8 mouse cellular contexts compared by ENCODE assay signal in genomic region chr8:22411971-22412370, GRCm38 (mm10). TPM values are rescaled to one million over a fixed set of nuclear protein-coding genes. Genes with fewer than 3 reads are reported as not detected.
DNase-seq lines count a peak whose midpoint lies in the region; ATAC-seq lines count a peak whose summit lies in the region.

No protein-coding gene starts in this region.

- H3K4me2 ChIP-seq in kidney, embryonic 14.5 days (replicated peaks; ENCODE audit: low read depth, low read length) = peak overlapping the region; percentile 71
- H3K4me2 ChIP-seq in hindbrain, embryonic 16.5 days (ENCODE audit: low read length) = peak overlapping the region; percentile 88
- peak overlapping the region; percentile 70 for H3K4me2 ChIP-seq in midbrain, embryonic 15.5 days

- no peak overlapping the region for H3K27ac ChIP-seq in kidney, embryonic 14.5 days (ENCODE audit: low read depth, low read length)
- no peak overlapping the region for H3K27ac ChIP-seq in brown adipose tissue, adult 24 weeks (replicated peaks; ENCODE audit: low read depth, low read length)
- no peak overlapping the region for H3K27ac ChIP-seq in hindbrain, embryonic 16.5 days (ENCODE audit: low read depth, low read length)
- no peak overlapping the region for H3K27ac ChIP-seq in midbrain, embryonic 15.5 days

- H3K36me3 ChIP-seq in kidney, embryonic 14.5 days (ENCODE audit: control insufficient read depth, insufficient read depth, low read length) = peaks cover 13% of the 10 kb centered on the region; the same call in 1 of the 2 replicates
- H3K36me3 ChIP-seq in hindbrain, embryonic 16.5 days (ENCODE audit: control insufficient read depth, insufficient read depth, low read length) = no peaks in the 10 kb centered on the region
- H3K36me3 ChIP-seq in midbrain, embryonic 15.5 days (replicated peaks) = 0 out of 2 replicates have a peak, but pooled peaks cover 13% of the 10 kb centered on the region

- ATAC-seq in kidney, embryonic 14.5 days (ENCODE audit: low FRiP score, low TSS enrichment) = no peak
- ATAC-seq in hindbrain, embryonic 16.5 days = no peak
- ATAC-seq in midbrain, embryonic 15.5 days (replicated peaks) = no peak

- no peaks in the 10 kb centered on the region for H3K9me3 ChIP-seq in kidney, embryonic 14.5 days (ENCODE audit: control insufficient read depth, low read length)
- no peaks in the 10 kb centered on the region for H3K9me3 ChIP-seq in hindbrain, embryonic 16.5 days (ENCODE audit: control insufficient read depth, low read length)
- no peaks in the 10 kb centered on the region for H3K9me3 ChIP-seq in midbrain, embryonic 15.5 days

- H3K27me3 ChIP-seq in kidney, embryonic 14.5 days (ENCODE audit: control insufficient read depth, insufficient read depth, low read length) = no peaks in the 10 kb centered on the region
- no peaks in the 10 kb centered on the region for H3K27me3 ChIP-seq in hindbrain, embryonic 16.5 days (replicated peaks; ENCODE audit: control insufficient read depth, insufficient read depth, low read length)
- H3K27me3 ChIP-seq in midbrain, embryonic 15.5 days (replicated peaks) = no peaks in the 10 kb centered on the region

- DNase-seq in kidney, adult 11 months = no peak
- no peak for DNase-seq in left cerebral cortex, adult 11 months (ENCODE audit: low spot score)
- DNase-seq in thymus, postnatal 25 days = no peak
- no peak for DNase-seq in left cerebral cortex, postnatal 4 days

- intact Hi-C loops in left cerebral cortex, postnatal 4 days (cut with DNase I) = no loop called here

- peaks cover 10% of the 10 kb centered on the region for H3K4me1 ChIP-seq in kidney, embryonic 14.5 days (ENCODE audit: control insufficient read depth, insufficient read depth, low read length)
- H3K4me1 ChIP-seq in brown adipose tissue, adult 24 weeks (ENCODE audit: control insufficient read depth, insufficient read depth, insufficient read length, low read length) = no peaks in the 10 kb centered on the region
- peaks cover 13% of the 10 kb centered on the region for H3K4me1 ChIP-seq in hindbrain, embryonic 16.5 days (ENCODE audit: control insufficient read depth, insufficient read depth, low read depth, low read length)
- peaks cover 19% of the 10 kb centered on the region for H3K4me1 ChIP-seq in midbrain, embryonic 15.5 days

- H3K4me3 ChIP-seq in kidney, embryonic 14.5 days (ENCODE audit: low read length) = peak overlapping the region; percentile 81
- peak overlapping the region; percentile 94 for H3K4me3 ChIP-seq in brown adipose tissue, adult 24 weeks (ENCODE audit: insufficient read depth, low read depth, low read length)
- peak overlapping the region; percentile 89 for H3K4me3 ChIP-seq in hindbrain, embryonic 16.5 days (ENCODE audit: low read length)
- H3K4me3 ChIP-seq in midbrain, embryonic 15.5 days = peak overlapping the region; percentile 80

- WGBS in kidney, embryonic 14.5 days = 22% methylated on average over 8 of the region's 8 CpGs
- whole genome bisulfite sequencing in hindbrain, embryonic 16.5 days = 23% methylated on average over 8 of the region's 8 CpGs
- 24% methylated on average over 8 of the region's 8 CpGs for WGBS in midbrain, embryonic 15.5 days

- peak overlapping the region; percentile 89 for H3K9ac ChIP-seq in kidney, embryonic 14.5 days (ENCODE audit: low read depth, low read length)
- peak overlapping the region; percentile 92 for H3K9ac ChIP-seq in hindbrain, embryonic 16.5 days (ENCODE audit: low read depth, low read length)
- H3K9ac ChIP-seq in midbrain, embryonic 15.5 days = peak overlapping the region; percentile 77

RNA-seq across cellular contexts. Expression of gene Mrps31, which starts 0.8 kb away (rescaled TPM):
- 47.1 and 48.3 TPM in 2 replicates for polyA plus RNA-seq in kidney, embryonic 14.5 days (2014; fragmentation: Nextera tagmentation; extraction: Ambion mirVana)
- 85.5 and 102 TPM in 2 replicates for polyA plus RNA-seq in brown adipose tissue, adult 24 weeks (2012; ENCODE audit: insufficient read depth, insufficient read length, missing spikeins)
- 32.6 and 32.9 TPM in 2 replicates for polyA plus RNA-seq in hindbrain, embryonic 16.5 days (2015; fragmentation: Nextera tagmentation; extraction: Ambion mirVana)
- 31.6 TPM in 2 replicates for polyA plus RNA-seq in midbrain, embryonic 15.5 days (2015; fragmentation: Nextera tagmentation; extraction: Ambion mirVana)
- total RNA-seq in left cerebral cortex, postnatal 4 days (2021) = 10 to 100 TPM; 18.7 to 20.1 TPM

RNA-seq across cellular contexts. Expression of gene Slc25a15, which starts 13.6 kb away (rescaled TPM):
- 12.1 and 20.0 TPM in 2 replicates for polyA plus RNA-seq in kidney, embryonic 14.5 days (2014; fragmentation: Nextera tagmentation; extraction: Ambion mirVana)
- polyA plus RNA-seq in brown adipose tissue, adult 24 weeks (2012; ENCODE audit: insufficient read depth, insufficient read length, missing spikeins) = 8.8 and 9.4 TPM in 2 replicates
- polyA plus RNA-seq in hindbrain, embryonic 16.5 days (2015; fragmentation: Nextera tagmentation; extraction: Ambion mirVana) = 8.5 and 8.8 TPM in 2 replicates
- 7.1 and 7.3 TPM in 2 replicates for polyA plus RNA-seq in midbrain, embryonic 15.5 days (2015; fragmentation: Nextera tagmentation; extraction: Ambion mirVana)
- total RNA-seq in left cerebral cortex, postnatal 4 days (2021) = 1 to 10 TPM; 9.1 to 9.6 TPM
